ENCODE assay signal across 18 mouse cellular contexts in the genomic region with DNA sequence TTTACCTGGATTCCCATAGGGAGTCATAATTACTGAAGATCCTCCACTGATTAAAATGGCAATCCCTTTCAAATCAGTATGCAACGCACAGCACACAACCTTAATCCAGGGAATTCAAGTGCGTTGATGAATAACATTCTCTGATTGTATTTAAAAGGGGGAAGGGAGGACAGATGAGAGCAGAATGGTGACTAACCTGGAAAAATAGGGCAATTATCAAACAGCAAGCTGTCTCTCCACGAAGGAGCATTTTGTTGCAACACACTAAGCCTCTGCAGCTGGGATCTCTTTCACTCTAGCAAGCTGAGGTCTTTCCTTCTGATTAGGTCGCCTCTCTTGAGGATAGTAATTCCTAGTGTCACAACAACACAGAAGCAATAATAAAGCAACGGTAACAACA.
DNase-seq lines count a peak whose midpoint lies in the region; ATAC-seq and TF ChIP-seq lines count a peak whose summit lies in the region.
"Had no signal": no experiment of that assay in that cellular context is flagged by ENCODE, and none has a peak within 500 bp of the region (broad histone marks: within the 10 kb centered on the region; RNA-seq: fewer than 3 reads in every experiment).

No protein-coding gene starts in this region.

- peak; percentile 47 for DNase-seq in forebrain, embryonic 14.5 days (ENCODE audit: low spot score)
- DNase-seq in mesoderm, embryonic 11.5 days (ENCODE audit: low read depth, low spot score), result peak; percentile 1
- no peak for DNase-seq in lung, adult 2 months
- no peak for DNase-seq in urinary bladder, adult 2 months (ENCODE audit: low spot score)
- DNase-seq: adrenal gland, postnatal 10 days; cerebellum, adult 9-10 months; heart, postnatal 4 days; kidney, adult 11 months; kidney, postnatal 14 days; left cerebral cortex, postnatal 4 days had no signal

- H3K9ac ChIP-seq in hindbrain, embryonic 12.5 days, result no peak overlapping the region
- H3K9ac ChIP-seq in hindbrain, embryonic 16.5 days (ENCODE audit: low read depth, low read length), result no peak overlapping the region
- no peak overlapping the region for H3K9ac ChIP-seq in forebrain, embryonic 14.5 days (ENCODE audit: low read length)
- no peak overlapping the region for H3K9ac ChIP-seq in neural tube, embryonic 14.5 days (replicated peaks; ENCODE audit: low read depth, low read length)
- H3K9ac ChIP-seq: heart, embryonic 13.5 days; liver, embryonic 12.5 days had no signal

- H3K27me3 ChIP-seq in hindbrain, embryonic 12.5 days, result no peaks in the 10 kb centered on the region
- no peaks in the 10 kb centered on the region for H3K27me3 ChIP-seq in hindbrain, embryonic 16.5 days (replicated peaks; ENCODE audit: control insufficient read depth, insufficient read depth, low read length)
- no peaks in the 10 kb centered on the region for H3K27me3 ChIP-seq in forebrain, embryonic 14.5 days (replicated peaks; ENCODE audit: control insufficient read depth, insufficient read depth, low read length)
- no peaks in the 10 kb centered on the region for H3K27me3 ChIP-seq in neural tube, embryonic 14.5 days (ENCODE audit: control insufficient read depth, insufficient read depth, low read length)
- H3K27me3 ChIP-seq: heart, embryonic 13.5 days; liver, embryonic 12.5 days; megakaryocyte, embryonic 14.5 days had no signal

- 44% methylated on average over 5 of the region's 5 CpGs for WGBS in hindbrain, embryonic 12.5 days
- 31% methylated on average over 5 of the region's 5 CpGs for WGBS in hindbrain, embryonic 16.5 days
- 7% methylated on average over 5 of the region's 5 CpGs for WGBS in forebrain, embryonic 14.5 days
- 21% methylated on average over 5 of the region's 5 CpGs for WGBS in neural tube, embryonic 14.5 days
- WGBS in lung, adult 2 months, result 59% methylated on average over 5 of the region's 5 CpGs

- no peaks in the 10 kb centered on the region for H3K9me3 ChIP-seq in hindbrain, embryonic 12.5 days (replicated peaks)
- no peaks in the 10 kb centered on the region for H3K9me3 ChIP-seq in hindbrain, embryonic 16.5 days (ENCODE audit: control insufficient read depth, low read length)
- no peaks in the 10 kb centered on the region for H3K9me3 ChIP-seq in forebrain, embryonic 14.5 days (replicated peaks; ENCODE audit: control insufficient read depth, low read length)
- H3K9me3 ChIP-seq in neural tube, embryonic 14.5 days (ENCODE audit: control insufficient read depth, low read length), result no peaks in the 10 kb centered on the region
- H3K9me3 ChIP-seq: heart, embryonic 13.5 days; liver, embryonic 12.5 days; megakaryocyte, embryonic 14.5 days had no signal

- H3K4me1 ChIP-seq in hindbrain, embryonic 12.5 days, result 0 out of 2 replicates have a peak, but pooled peaks cover 3% of the 10 kb centered on the region
- H3K4me1 ChIP-seq in hindbrain, embryonic 16.5 days (ENCODE audit: control insufficient read depth, insufficient read depth, low read depth, low read length), result no peaks in the 10 kb centered on the region
- H3K4me1 ChIP-seq in forebrain, embryonic 14.5 days (ENCODE audit: control insufficient read depth, insufficient read depth, low read length), result no peaks in the 10 kb centered on the region; the same call in 1 of the 2 replicates
- H3K4me1 ChIP-seq in neural tube, embryonic 14.5 days (ENCODE audit: control insufficient read depth, insufficient read depth, low read length), result no peaks in the 10 kb centered on the region
- H3K4me1 ChIP-seq in lung, adult 2 months (ENCODE audit: control insufficient read depth, insufficient read depth, low read length), result no peaks in the 10 kb centered on the region
- H3K4me1 ChIP-seq: heart, embryonic 13.5 days; liver, embryonic 12.5 days; megakaryocyte, embryonic 14.5 days had no signal

- H3K4me2 ChIP-seq in hindbrain, embryonic 12.5 days (replicated peaks), result no peak overlapping the region
- no peak overlapping the region for H3K4me2 ChIP-seq in hindbrain, embryonic 16.5 days (ENCODE audit: low read length)
- H3K4me2 ChIP-seq in forebrain, embryonic 14.5 days (ENCODE audit: low read length), result no peak overlapping the region
- no peak overlapping the region for H3K4me2 ChIP-seq in neural tube, embryonic 14.5 days (ENCODE audit: low read depth, low read length)
- H3K4me2 ChIP-seq: heart, embryonic 13.5 days; liver, embryonic 12.5 days had no signal

- no peak overlapping the region for H3K27ac ChIP-seq in hindbrain, embryonic 12.5 days
- H3K27ac ChIP-seq in hindbrain, embryonic 16.5 days (ENCODE audit: low read depth, low read length), result no peak overlapping the region
- H3K27ac ChIP-seq in forebrain, embryonic 14.5 days (ENCODE audit: low read depth, low read length), result no peak overlapping the region
- H3K27ac ChIP-seq in neural tube, embryonic 14.5 days (ENCODE audit: low read depth, low read length), result no peak overlapping the region; the same call in 1 of the 2 replicates
- H3K27ac ChIP-seq: heart, embryonic 13.5 days; liver, embryonic 12.5 days had no signal

- TF ChIP-seq POLR2A in lung, adult 2 months (IDR thresholded peaks at IDR 0.05; ENCODE audit: borderline replicate concordance, extremely low read depth, low read depth, low read length), result no peak

- H3K36me3 ChIP-seq in hindbrain, embryonic 12.5 days, result no peaks in the 10 kb centered on the region
- no peaks in the 10 kb centered on the region for H3K36me3 ChIP-seq in hindbrain, embryonic 16.5 days (ENCODE audit: control insufficient read depth, insufficient read depth, low read length)
- no peaks in the 10 kb centered on the region for H3K36me3 ChIP-seq in forebrain, embryonic 14.5 days (ENCODE audit: control insufficient read depth, insufficient read depth, low read length)
- H3K36me3 ChIP-seq in neural tube, embryonic 14.5 days (ENCODE audit: control insufficient read depth, insufficient read depth, low read length), result no peaks in the 10 kb centered on the region
- H3K36me3 ChIP-seq: heart, embryonic 13.5 days; liver, embryonic 12.5 days had no signal

- no peak overlapping the region for H3K4me3 ChIP-seq in hindbrain, embryonic 12.5 days
- no peak overlapping the region for H3K4me3 ChIP-seq in hindbrain, embryonic 16.5 days (ENCODE audit: low read length)
- H3K4me3 ChIP-seq in forebrain, embryonic 14.5 days (ENCODE audit: low read depth, low read length), result no peak overlapping the region
- H3K4me3 ChIP-seq in neural tube, embryonic 14.5 days (ENCODE audit: low read depth, low read length), result no peak overlapping the region
- no peak overlapping the region for H3K4me3 ChIP-seq in lung, adult 2 months (replicated peaks; ENCODE audit: extremely low read depth, low read depth, low read length)
- H3K4me3 ChIP-seq: erythroblast, embryonic 14.5 days; heart, embryonic 13.5 days; liver, embryonic 12.5 days; megakaryocyte, embryonic 14.5 days had no signal

- no peak for TF ChIP-seq CTCF in lung, adult 2 months (IDR thresholded peaks at IDR 0.05; ENCODE audit: insufficient read depth, low read length)

- ATAC-seq in hindbrain, embryonic 12.5 days (ENCODE audit: low FRiP score), result peak; percentile 75; the same call in 1 of the 2 replicates
- ATAC-seq in hindbrain, embryonic 16.5 days, result no peak
- ATAC-seq in forebrain, embryonic 14.5 days, result peak; percentile 52; the same call in 1 of the 2 replicates
- peak; percentile 46; the same call in 1 of the 2 replicates for ATAC-seq in neural tube, embryonic 14.5 days (ENCODE audit: low read depth)
- ATAC-seq: liver, embryonic 12.5 days; lung, postnatal 0 days had no signal

Comparison
In these comparisons a context has a peak if more than half of its experiments do, and no peak if none do; other contexts are left out.
1. DNase-seq: peak in forebrain, embryonic 14.5 days (single experiment) and mesoderm, embryonic 11.5 days (single experiment); none in lung, adult 2 months (single experiment) and urinary bladder, adult 2 months (single experiment).